Mouse (Mus musculus): ENCODE results near the gene Acp7. TPM values are rescaled to one million over a fixed set of nuclear protein-coding genes. Genes with fewer than 3 reads are reported as not detected.
A peak's percentile ranks its signal among the peaks of the same experiment; 100 is the strongest.

Gene Acp7
- polyA plus RNA-seq, 1 experiment from 2014 or later, result not detected

GRCm38 (mm10) chr7:28598951-28599350 is 32.2 kb downstream of the Acp7 start:
- no peak overlapping the region for H3K9ac ChIP-seq (replicated peaks)
- peak overlapping the region; percentile 73; the same call in 1 of the 2 replicates for H3K4me2 ChIP-seq (ENCODE audit: low read depth, low read length)
- H3K4me1 ChIP-seq (ENCODE audit: insufficient read depth), result peaks cover 30% of the 10 kb centered on the region
- 63% methylated on average over 2 of the region's 2 CpGs for WGBS (ENCODE audit: insufficient replicate concordance)
- DNase-seq (no peak), ATAC-seq (no peak)
- no peak overlapping the region for H3K27ac ChIP-seq (ENCODE audit: low read depth)
- H3K9me3 ChIP-seq (ENCODE audit: low read length), result no peaks in the 10 kb centered on the region
- no peak overlapping the region for H3K4me3 ChIP-seq (ENCODE audit: low read depth, low read length)
- TF ChIP-seq CTCF (IDR thresholded peaks at IDR 0.05; ENCODE audit: low read depth) (no peak), EP300 (IDR thresholded peaks at IDR 0.05; ENCODE audit: low read depth) (no peak)
- no peaks in the 10 kb centered on the region for H3K27me3 ChIP-seq (ENCODE audit: insufficient read depth, low read length)
- H3K36me3 ChIP-seq (replicated peaks; ENCODE audit: insufficient read depth, low read length), result 0 out of 2 replicates have a peak, but pooled peaks cover 4% of the 10 kb centered on the region

- TF ChIP-seq EP300 (IDR thresholded peaks at IDR 0.05; ENCODE audit: low read depth), result peak; percentile 37; the same call in 1 of the 2 replicates
- peak; percentile 51 for TF ChIP-seq CTCF (IDR thresholded peaks at IDR 0.05; ENCODE audit: low read depth)
- Histone ChIP-seq H3K9me3 (ENCODE audit: low read length) (no peaks in the 10 kb centered on the region), H3K4me1 (ENCODE audit: insufficient read depth) (peaks cover 40% of the 10 kb centered on the region), H3K9ac (replicated peaks) (peak within 1 kb of the TSS; percentile 72), H3K4me3 (ENCODE audit: low read depth, low read length) (peak within 1 kb of the TSS; percentile 79), H3K4me2 (ENCODE audit: low read depth, low read length) (peak within 1 kb of the TSS; percentile 96), H3K27ac (ENCODE audit: low read depth) (peak within 1 kb of the TSS; percentile 79), H3K27me3 (ENCODE audit: insufficient read depth, low read length) (no peaks in the 10 kb centered on the region), H3K36me3 (replicated peaks; ENCODE audit: insufficient read depth, low read length) (0 out of 2 replicates have a peak, but pooled peaks cover 4% of the 10 kb centered on the region)
- peak; percentile 100 for DNase-seq
- WGBS (ENCODE audit: insufficient replicate concordance), result under 1% methylated on average over 66 of the region's 66 CpGs
- ATAC-seq, result peak; percentile 91
Observed at GRCm38 (mm10) chr7:28597642-28598446, 33.3 kb downstream of the Acp7 start, which contains the start of the genes Samd4b and Pak4. Samd4b (minus strand) TSS chr7:28598144. Pak4 (minus strand) TSS chr7:28598185.

GRCm38 (mm10) chr7:28597277-28597570 is 33.9 kb downstream of the Acp7 start:
- Histone ChIP-seq H3K4me1 (ENCODE audit: insufficient read depth) (peaks cover 44% of the 10 kb centered on the region), H3K9ac (replicated peaks) (peak overlapping the region; percentile 72), H3K36me3 (replicated peaks; ENCODE audit: insufficient read depth, low read length) (0 out of 2 replicates have a peak, but pooled peaks cover 4% of the 10 kb centered on the region), H3K4me3 (ENCODE audit: low read depth, low read length) (peak overlapping the region; percentile 79), H3K27me3 (ENCODE audit: insufficient read depth, low read length) (no peaks in the 10 kb centered on the region), H3K4me2 (ENCODE audit: low read depth, low read length) (peak overlapping the region; percentile 96), H3K9me3 (ENCODE audit: low read length) (no peaks in the 10 kb centered on the region), H3K27ac (ENCODE audit: low read depth) (peak overlapping the region; percentile 79)
- TF ChIP-seq EP300 (IDR thresholded peaks at IDR 0.05; ENCODE audit: low read depth) (no peak), CTCF (IDR thresholded peaks at IDR 0.05; ENCODE audit: low read depth) (no peak)
- ATAC-seq (no peak), DNase-seq (no peak)
- WGBS (ENCODE audit: insufficient replicate concordance), result 13% methylated on average over 9 of the region's 9 CpGs

GRCm38 (mm10) chr7:28596436-28597276 is 34.5 kb downstream of the Acp7 start:
- Histone ChIP-seq H3K36me3 (replicated peaks; ENCODE audit: insufficient read depth, low read length) (0 out of 2 replicates have a peak, but pooled peaks cover 4% of the 10 kb centered on the region), H3K27me3 (ENCODE audit: insufficient read depth, low read length) (no peaks in the 10 kb centered on the region), H3K9me3 (ENCODE audit: low read length) (no peaks in the 10 kb centered on the region), H3K4me1 (ENCODE audit: insufficient read depth) (peaks cover 49% of the 10 kb centered on the region), H3K9ac (replicated peaks) (peak overlapping the region; percentile 72), H3K4me2 (ENCODE audit: low read depth, low read length) (peak overlapping the region; percentile 96), H3K27ac (ENCODE audit: low read depth) (peak overlapping the region; percentile 79), H3K4me3 (ENCODE audit: low read depth, low read length) (peak overlapping the region; percentile 79)
- 55% methylated on average over 20 of the region's 20 CpGs for WGBS (ENCODE audit: insufficient replicate concordance)
- TF ChIP-seq CTCF (IDR thresholded peaks at IDR 0.05; ENCODE audit: low read depth), result no peak
- peak; percentile 47; the same call in 1 of the 2 replicates for TF ChIP-seq EP300 (IDR thresholded peaks at IDR 0.05; ENCODE audit: low read depth)
- peak; percentile 77 for DNase-seq
- peak; percentile 82 for ATAC-seq

DNA sequence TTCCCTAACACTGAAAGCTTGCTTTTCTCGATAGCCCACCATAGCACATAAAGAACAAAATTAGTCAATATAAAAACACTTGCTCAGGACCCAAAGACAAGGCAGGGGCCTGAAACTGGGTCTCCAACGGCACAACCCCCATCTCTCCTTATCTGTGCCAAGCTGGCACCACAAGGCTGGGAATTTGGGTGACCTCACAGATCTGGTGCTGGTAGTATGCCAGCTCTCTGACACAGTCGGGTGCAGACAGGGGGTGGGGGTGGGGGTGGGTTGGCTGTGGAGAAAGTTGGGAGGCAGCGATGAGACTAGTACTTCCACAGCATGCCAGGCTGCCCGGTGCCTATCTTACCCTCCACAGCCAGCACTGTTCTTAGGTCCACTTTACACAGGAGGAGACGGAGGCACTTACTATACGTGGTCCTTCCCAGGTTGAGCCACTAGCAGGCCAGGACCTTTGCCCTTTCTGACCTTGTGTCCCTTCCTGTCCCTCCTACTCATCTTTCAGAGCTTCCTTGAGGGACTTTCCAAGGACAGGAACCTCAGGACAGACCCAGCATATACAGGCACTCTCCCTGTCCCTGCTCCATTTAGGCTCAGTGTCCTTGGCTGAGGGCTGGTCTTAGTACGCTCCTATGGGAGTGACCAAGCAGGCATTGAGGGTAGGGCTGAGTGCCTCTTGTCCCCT is 35.2 kb downstream of the Acp7 start:
- Histone ChIP-seq H3K27ac (ENCODE audit: low read depth) (peak overlapping the region; percentile 79), H3K4me1 (ENCODE audit: insufficient read depth) (peaks cover 56% of the 10 kb centered on the region), H3K9me3 (ENCODE audit: low read length) (no peaks in the 10 kb centered on the region), H3K9ac (replicated peaks) (peak overlapping the region; percentile 72; the same call in 1 of the 2 replicates), H3K27me3 (ENCODE audit: insufficient read depth, low read length) (no peaks in the 10 kb centered on the region), H3K4me2 (ENCODE audit: low read depth, low read length) (peak overlapping the region; percentile 96), H3K36me3 (replicated peaks; ENCODE audit: insufficient read depth, low read length) (0 out of 2 replicates have a peak, but pooled peaks cover 4% of the 10 kb centered on the region), H3K4me3 (ENCODE audit: low read depth, low read length) (peak overlapping the region; percentile 79)
- no peak for ATAC-seq
- DNase-seq, result no peak
- 60% methylated on average over 8 of the region's 8 CpGs for WGBS (ENCODE audit: insufficient replicate concordance)
- no peak for TF ChIP-seq EP300 (IDR thresholded peaks at IDR 0.05; ENCODE audit: low read depth)
- no peak for TF ChIP-seq CTCF (IDR thresholded peaks at IDR 0.05; ENCODE audit: low read depth)
